Mouse (Mus musculus) embryonic facial prominence, embryonic 15.5 days (tissue): ENCODE results near the gene Olfr873. TPM values are rescaled to one million over a fixed set of nuclear protein-coding genes. Genes with fewer than 3 reads are reported as not detected.
"Not testable (repeated sequence)": the region's sequence is repeated elsewhere in the genome, so short reads cannot be mapped to it uniquely, and the experiment has no call there.

Experiments
- ATAC-seq: fragments of 200-750 bp; cut with Nextera tagmentation; 2 replicates; pipeline ENCODE4 v1.8.0; 2017; ENCODE audit warnings: low read depth, moderate TSS enrichment; ENCODE audit not compliant: insufficient number of reproducible peaks, low FRiP score, low TSS enrichment
- H3K27ac ChIP-seq: fragments of 300-500 bp; sonication (generic); replicated peaks from 2 replicates; pipeline ENCODE4 v1.5.1; 2015; ENCODE audit warnings: mild to moderate bottlenecking, inconsistent platforms
- H3K27me3 ChIP-seq: fragments of 300-500 bp; sonication (generic); 2 replicates; pipeline ENCODE4 v1.6.1; 2015; ENCODE audit warnings: inconsistent platforms
- H3K36me3 ChIP-seq: fragments of 300-500 bp; sonication (generic); 2 replicates; pipeline ENCODE4 v1.6.1; 2015; ENCODE audit warnings: mild to moderate bottlenecking, inconsistent platforms
- H3K4me1 ChIP-seq: fragments of 300-500 bp; sonication (generic); 2 replicates; pipeline ENCODE4 v1.6.1; 2015; ENCODE audit warnings: inconsistent platforms
- H3K4me2 ChIP-seq: fragments of 300-500 bp; sonication (generic); replicated peaks from 2 replicates; pipeline ENCODE4 v1.6.1; 2015; ENCODE audit warnings: mild to moderate bottlenecking, inconsistent platforms
- H3K4me3 ChIP-seq: fragments of 300-500 bp; sonication (generic); replicated peaks from 2 replicates; pipeline ENCODE4 v1.5.1; 2015; ENCODE audit warnings: mild to moderate bottlenecking, inconsistent platforms
- H3K9ac ChIP-seq: fragments of 300-500 bp; sonication (generic); 2 replicates; pipeline ENCODE4 v1.6.1; 2015; ENCODE audit warnings: inconsistent platforms
- H3K9me3 ChIP-seq: fragments of 300-500 bp; sonication (generic); replicated peaks from 2 replicates; pipeline ENCODE4 v1.6.1; 2016; ENCODE audit warnings: inconsistent platforms
- WGBS: fragments of 180-500 bp; shearing (Covaris S2); methylation state at CpG from one replicate; pipeline ENCODE4 v1.1.7; 2015; 5-methylcytosine and 5-hydroxymethylcytosine counted together
- polyA plus RNA-seq: library from polyadenylated mRNA; unstranded; fragments of >200 nt; fragmentation: Nextera tagmentation; extraction: Ambion mirVana; gene quantifications from 2 replicates; pipeline ENCODE4 v1.2.1, GENCODE M21; 2015

Gene Olfr873
- 0.11 and 0.12 TPM in 2 replicates for polyA plus RNA-seq

DNA sequence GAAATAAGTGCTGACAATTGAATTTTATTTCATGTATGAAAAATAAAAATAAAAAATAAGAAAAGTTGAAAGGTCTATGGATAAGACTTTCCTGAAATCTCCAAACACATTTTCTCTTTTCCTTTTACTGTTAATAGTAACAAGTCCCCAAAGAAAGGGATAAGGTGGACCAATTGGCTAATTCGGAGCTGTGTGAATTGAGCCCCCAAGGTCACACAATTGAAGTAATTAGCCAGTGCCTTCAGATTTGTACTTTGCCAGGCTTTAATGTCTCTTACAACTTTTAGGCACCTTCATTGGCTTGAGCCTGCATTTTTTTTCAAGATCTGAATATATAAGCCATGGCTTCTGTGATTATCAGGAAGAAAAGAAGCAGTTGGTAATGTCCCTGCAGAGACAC lies at the start of gene Olfr873:
Olfr873 (plus strand) TSS at position 301 of the 400 bp plus-strand sequence.
- no peak within 1 kb of the TSS for H3K4me3 ChIP-seq
- no peaks in the 10 kb centered on the region for H3K36me3 ChIP-seq
- no peaks in the 10 kb centered on the region for H3K4me1 ChIP-seq
- no peak within 1 kb of the TSS for H3K9ac ChIP-seq
- no peak within 1 kb of the TSS for H3K4me2 ChIP-seq
- no peak for ATAC-seq
- no peak within 1 kb of the TSS for H3K27ac ChIP-seq
- WGBS, result 67% methylated on average over 1 of the region's 1 CpGs
- no peaks in the 10 kb centered on the region for H3K9me3 ChIP-seq
- no peaks in the 10 kb centered on the region for H3K27me3 ChIP-seq

- 72% methylated on average over 1 of the region's 1 CpGs for WGBS
- no peak for ATAC-seq
- Histone ChIP-seq H3K27me3 (no peaks in the 10 kb centered on the region), H3K27ac (no peak within 1 kb of the TSS), H3K4me1 (no peaks in the 10 kb centered on the region), H3K9me3 (no peaks in the 10 kb centered on the region), H3K36me3 (no peaks in the 10 kb centered on the region), H3K4me2 (no peak within 1 kb of the TSS), H3K4me3 (no peak within 1 kb of the TSS), H3K9ac (no peak within 1 kb of the TSS)
Observed at GRCm38 (mm10) chr9:20282051-20282450, 16.3 kb upstream of the Olfr873 start, which contains the start of gene Olfr39. Gene Olfr39, plus strand, starts transcription at chr9:20282351.

GRCm38 (mm10) chr9:20295562-20295961 lies 2.8 kb upstream of the Olfr873 start:
- not testable (repeated sequence) for ATAC-seq, H3K27ac ChIP-seq, H3K27me3 ChIP-seq, H3K4me1 ChIP-seq, H3K4me2 ChIP-seq, H3K36me3 ChIP-seq, H3K9ac ChIP-seq, H3K9me3 ChIP-seq, H3K4me3 ChIP-seq
- 76% methylated on average over 5 of the region's 5 CpGs for WGBS

- H3K4me2 ChIP-seq, result no peak within 1 kb of the TSS
- H3K9ac ChIP-seq, result no peak within 1 kb of the TSS
- no peak within 1 kb of the TSS for H3K27ac ChIP-seq
- no peaks in the 10 kb centered on the region for H3K36me3 ChIP-seq
- ATAC-seq, result no peak
- no peaks in the 10 kb centered on the region for H3K27me3 ChIP-seq
- H3K9me3 ChIP-seq, result no peaks in the 10 kb centered on the region
- no peak within 1 kb of the TSS for H3K4me3 ChIP-seq
- no peaks in the 10 kb centered on the region for H3K4me1 ChIP-seq
Observed at GRCm38 (mm10) chr9:20335994-20336393, 37.7 kb downstream of the Olfr873 start, which contains the start of gene Olfr18. Gene Olfr18, minus strand, starts transcription at chr9:20336094.

GRCm38 (mm10) chr9:20348501-20348900 lies 50.2 kb downstream of the Olfr873 start:
- Histone ChIP-seq H3K27me3 (no peaks in the 10 kb centered on the region), H3K36me3 (peaks cover 27% of the 10 kb centered on the region), H3K4me3 (no peak overlapping the region), H3K27ac (no peak overlapping the region), H3K9ac (no peak overlapping the region), H3K9me3 (no peaks in the 10 kb centered on the region), H3K4me1 (no peaks in the 10 kb centered on the region), H3K4me2 (no peak overlapping the region)
- WGBS, result 85% methylated on average over 4 of the region's 4 CpGs
- ATAC-seq, result no peak

Other genes starting within 250 kb of the Olfr873 start
- gene Olfr867, start 241.0 kb upstream of the Olfr873 start, polyA plus RNA-seq, result 0.20 TPM in 1 of 2 replicates, not detected in the other
- not detected in 2 replicates for gene Olfr868, start 199.9 kb upstream of the Olfr873 start, polyA plus RNA-seq
- not detected in 2 replicates for gene Olfr869, start 169.5 kb upstream of the Olfr873 start, polyA plus RNA-seq
- gene Olfr870, start 124.5 kb upstream of the Olfr873 start, polyA plus RNA-seq, result 0.04 TPM in 1 of 2 replicates, not detected in the other
- gene Olfr871, start 86.3 kb upstream of the Olfr873 start, polyA plus RNA-seq, result not detected in 2 replicates
- not detected in 2 replicates for gene Olfr872, start 61.4 kb upstream of the Olfr873 start, polyA plus RNA-seq
- 0.19 TPM in 1 of 2 replicates, not detected in the other for gene Olfr39, start 16.2 kb upstream of the Olfr873 start, polyA plus RNA-seq
- not detected in 2 replicates for gene Olfr18, start 37.6 kb downstream of the Olfr873 start, polyA plus RNA-seq
- gene Zfp560, start 86.6 kb downstream of the Olfr873 start, polyA plus RNA-seq, result 33.8 and 35.2 TPM in 2 replicates
- gene Zfp26, start 161.6 kb downstream of the Olfr873 start, polyA plus RNA-seq, result 16.3 and 17.9 TPM in 2 replicates
- gene Zfp426, start 194.2 kb downstream of the Olfr873 start, polyA plus RNA-seq, result 20.8 and 21.1 TPM in 2 replicates
- gene Zfp266, start 222.9 kb downstream of the Olfr873 start, polyA plus RNA-seq, result 105 and 114 TPM in 2 replicates